Mouse (Mus musculus): ENCODE data around the gene Notch3.

DNA sequence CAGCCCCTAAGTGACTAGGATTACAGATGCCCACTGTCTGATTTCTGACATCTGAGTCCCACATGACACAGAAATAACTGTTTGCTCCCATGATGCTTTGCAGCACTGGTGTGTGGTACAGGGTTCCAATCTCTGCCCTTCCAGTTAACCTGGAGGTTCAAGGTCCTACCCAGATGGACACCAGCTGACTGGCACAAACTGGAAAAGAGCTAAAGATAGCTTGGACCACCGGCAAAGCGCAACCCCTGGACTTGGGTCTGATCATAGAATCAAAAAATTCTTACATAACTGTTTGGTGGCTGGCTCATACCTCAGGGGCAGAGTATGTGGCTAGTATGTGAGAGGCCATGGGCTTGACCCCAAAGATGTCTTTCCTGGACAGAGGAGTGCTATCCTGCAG lies 83.3 kb downstream of the Notch3 start:
- no peak for TF ChIP-seq EP300 (IDR thresholded peaks at IDR 0.05; ENCODE audit: insufficient read depth, low read depth, low read length)
- TF ChIP-seq POLR2A (IDR thresholded peaks at IDR 0.05; ENCODE audit: insufficient read depth, low read length) = no peak
